Mouse (Mus musculus) midbrain, postnatal 0 days (tissue): Measurements from ENCODE around the gene 2310011J03Rik. TPM values are rescaled to one million over a fixed set of nuclear protein-coding genes. Genes with fewer than 3 reads are reported as not detected.

Source experiments
- ATAC-seq: fragments of 200-750 bp; cut with Nextera tagmentation; 2 replicates; pipeline ENCODE4 v1.8.0; 2017; ENCODE audit warnings: moderate number of reproducible peaks, mild to moderate bottlenecking, moderate TSS enrichment, moderate library complexity; ENCODE audit not compliant: low FRiP score
- DNase-seq: peaks from one replicate; pipeline ENCODE4 v3.0.0-alpha.2; 2015; ENCODE audit warnings: low spot score
- H3K27ac ChIP-seq: fragments of 300-500 bp; sonication (generic); 2 replicates; pipeline ENCODE4 v1.5.1; 2014; ENCODE audit warnings: low read depth, mild to moderate bottlenecking, low read length, mixed read lengths
- H3K27me3 ChIP-seq: fragments of 300-500 bp; sonication (generic); 2 replicates; pipeline ENCODE4 v1.6.1; 2014; ENCODE audit warnings: low read length, control low read depth, mixed read lengths; ENCODE audit not compliant: insufficient read depth
- H3K36me3 ChIP-seq: fragments of 300-500 bp; sonication (generic); 2 replicates; pipeline ENCODE4 v1.6.1; 2014; ENCODE audit warnings: low read length, control low read depth, mixed read lengths; ENCODE audit not compliant: insufficient read depth
- H3K4me1 ChIP-seq: fragments of 300-500 bp; sonication (generic); 2 replicates; pipeline ENCODE4 v1.6.1; 2014; ENCODE audit warnings: mild to moderate bottlenecking, control low read depth, antibody characterized with exemption, low read length, mixed read lengths; ENCODE audit not compliant: insufficient read depth
- H3K4me2 ChIP-seq: fragments of 300-500 bp; sonication (generic); 2 replicates; pipeline ENCODE4 v1.6.1; 2014; ENCODE audit warnings: low read depth, mild to moderate bottlenecking, low read length, mixed read lengths; ENCODE audit not compliant: poor library complexity, severe bottlenecking
- H3K4me3 ChIP-seq: fragments of 300-500 bp; sonication (generic); 2 replicates; pipeline ENCODE4 v1.5.1; 2014; ENCODE audit warnings: low read depth, mild to moderate bottlenecking, low read length, moderate library complexity
- H3K9ac ChIP-seq: fragments of 300-500 bp; sonication (generic); replicated peaks from 2 replicates; pipeline ENCODE4 v1.6.1; 2014; ENCODE audit warnings: mild to moderate bottlenecking, low read length, moderate library complexity, mixed read lengths; ENCODE audit not compliant: poor library complexity, severe bottlenecking
- H3K9me3 ChIP-seq: fragments of 300-500 bp; sonication (generic); 2 replicates; pipeline ENCODE4 v1.6.1; 2016; ENCODE audit warnings: low read length, control low read depth
- CTCF ChIP-seq: IDR thresholded peaks from 2 replicates; pipeline ENCODE4 v1.5.1; 2016; ENCODE audit warnings: antibody characterized with exemption, mild to moderate bottlenecking
- WGBS: fragments of 180-500 bp; shearing (Covaris S2); extraction: QIAGEN DNeasy Blood & Tissue Kit; methylation state at CpG from one replicate; pipeline ENCODE4 v1.1.7; 2014; 5-methylcytosine and 5-hydroxymethylcytosine counted together
- polyA plus RNA-seq: library from polyadenylated mRNA; unstranded; fragments of >200 nt; fragmentation: Nextera tagmentation; extraction: Ambion mirVana; gene quantifications from 2 replicates; pipeline ENCODE4 v1.2.1, GENCODE M21; 2015
- total RNA-seq: library from RNA; depleted of rRNA; stranded (reverse); fragments of >200 nt; gene quantifications from 2 replicates; pipeline ENCODE4 v1.2.3, GENCODE M21; 2014

2310011J03Rik gene
- total and polyA plus RNA-seq, 2 experiments from 2014 or later = 23.1 to 26.5 TPM

GRCm38 (mm10) chr10:80288657-80289056, 31.7 kb downstream of the 2310011J03Rik start:
- H3K4me1 ChIP-seq = no peaks in the 10 kb centered on the region
- H3K36me3 ChIP-seq = peaks cover 44% of the 10 kb centered on the region
- DNase-seq = no peak
- no peak overlapping the region for H3K9ac ChIP-seq
- no peak overlapping the region for H3K27ac ChIP-seq
- H3K27me3 ChIP-seq = no peaks in the 10 kb centered on the region
- 66% methylated on average over 8 of the region's 8 CpGs for WGBS
- H3K4me2 ChIP-seq = no peak overlapping the region
- H3K9me3 ChIP-seq = no peaks in the 10 kb centered on the region
- peak; percentile 50 for TF ChIP-seq CTCF
- H3K4me3 ChIP-seq = no peak overlapping the region
- ATAC-seq = no peak

GRCm38 (mm10) chr10:80288097-80288496, 32.2 kb downstream of the 2310011J03Rik start:
- H3K27me3 ChIP-seq = no peaks in the 10 kb centered on the region
- no peak for ATAC-seq
- DNase-seq = no peak
- peaks cover 50% of the 10 kb centered on the region for H3K36me3 ChIP-seq
- no peaks in the 10 kb centered on the region for H3K4me1 ChIP-seq
- WGBS = 93% methylated on average over 12 of the region's 12 CpGs
- no peak for TF ChIP-seq CTCF
- H3K4me3 ChIP-seq = no peak overlapping the region
- no peaks in the 10 kb centered on the region for H3K9me3 ChIP-seq
- no peak overlapping the region for H3K4me2 ChIP-seq
- no peak overlapping the region for H3K9ac ChIP-seq
- H3K27ac ChIP-seq = no peak overlapping the region

- no peak for DNase-seq
- Histone ChIP-seq H3K27ac (no peak overlapping the region), H3K4me3 (no peak overlapping the region), H3K4me1 (no peaks in the 10 kb centered on the region), H3K27me3 (no peaks in the 10 kb centered on the region), H3K36me3 (peaks cover 66% of the 10 kb centered on the region), H3K9ac (no peak overlapping the region), H3K4me2 (no peak overlapping the region), H3K9me3 (no peaks in the 10 kb centered on the region)
- no peak for TF ChIP-seq CTCF
- WGBS = 67% methylated on average over 9 of the region's 15 CpGs
- ATAC-seq = no peak
These were observed 34.9 kb downstream of the 2310011J03Rik start for GRCm38 (mm10) chr10:80285222-80286070.

- TF ChIP-seq CTCF = no peak
- Histone ChIP-seq H3K27me3 (no peaks in the 10 kb centered on the region), H3K4me2 (no peak overlapping the region), H3K9me3 (no peaks in the 10 kb centered on the region), H3K4me3 (no peak overlapping the region), H3K4me1 (no peaks in the 10 kb centered on the region), H3K9ac (0 out of 2 replicates have a peak overlapping the region, but pooled peaks have one; percentile 13), H3K36me3 (peaks cover 79% of the 10 kb centered on the region), H3K27ac (no peak overlapping the region)
- DNase-seq (no peak), ATAC-seq (no peak)
- 89% methylated on average over 19 of the region's 20 CpGs for WGBS
These were observed 37.6 kb downstream of the 2310011J03Rik start for GRCm38 (mm10) chr10:80282481-80283441.

GRCm38 (mm10) chr10:80281921-80282371, 38.4 kb downstream of the 2310011J03Rik start:
- WGBS = 62% methylated on average over 8 of the region's 8 CpGs
- Histone ChIP-seq H3K9me3 (no peaks in the 10 kb centered on the region), H3K9ac (0 out of 2 replicates have a peak overlapping the region, but pooled peaks have one; percentile 13), H3K4me1 (no peaks in the 10 kb centered on the region), H3K27ac (no peak overlapping the region), H3K4me2 (no peak overlapping the region), H3K4me3 (no peak overlapping the region), H3K36me3 (peaks cover 79% of the 10 kb centered on the region), H3K27me3 (no peaks in the 10 kb centered on the region)
- peak; percentile 49 for DNase-seq
- TF ChIP-seq CTCF = no peak
- no peak for ATAC-seq
